ENCODE assay signal across 8 mouse cellular contexts in genomic region chr1:90588021-90588734, GRCm38 (mm10). TPM values are rescaled to one million over a fixed set of nuclear protein-coding genes. Genes with fewer than 3 reads are reported as not detected.
DNase-seq lines count a peak whose midpoint lies in the region; ATAC-seq lines count a peak whose summit lies in the region.

No protein-coding gene starts in this region.

- H3K4me2 ChIP-seq in neural tube, embryonic 15.5 days = no peak overlapping the region
- H3K4me2 ChIP-seq in midbrain, embryonic 16.5 days (ENCODE audit: low read length) = no peak overlapping the region
- H3K4me2 ChIP-seq in stomach, embryonic 14.5 days (replicated peaks; ENCODE audit: low read depth, low read length) = no peak overlapping the region

- H3K4me1 ChIP-seq in neural tube, embryonic 15.5 days = no peaks in the 10 kb centered on the region
- H3K4me1 ChIP-seq in midbrain, embryonic 16.5 days (ENCODE audit: control insufficient read depth, insufficient read depth, low read length) = no peaks in the 10 kb centered on the region
- H3K4me1 ChIP-seq in stomach, embryonic 14.5 days (ENCODE audit: control insufficient read depth, insufficient read depth, low read length) = 0 out of 2 replicates have a peak, but pooled peaks cover 2% of the 10 kb centered on the region

- peak; percentile 79 for DNase-seq in neural tube, embryonic 10.5 days (ENCODE audit: extremely low spot score, low spot score)
- peak; percentile 88 for DNase-seq in embryo, embryonic 11 days
- peak; percentile 61 to 83 for DNase-seq in kidney, adult 8-10 months
- DNase-seq in left cerebral cortex, postnatal 4 days = peak; percentile 84

- H3K9me3 ChIP-seq in neural tube, embryonic 15.5 days (replicated peaks) = no peaks in the 10 kb centered on the region
- H3K9me3 ChIP-seq in midbrain, embryonic 16.5 days (replicated peaks; ENCODE audit: control insufficient read depth, low read length, poor library complexity, severe bottlenecking) = no peaks in the 10 kb centered on the region
- H3K9me3 ChIP-seq in stomach, embryonic 14.5 days (ENCODE audit: control insufficient read depth, low read depth, low read length) = no peaks in the 10 kb centered on the region

- 57% methylated on average over 9 of the region's 9 CpGs for WGBS in neural tube, embryonic 15.5 days
- 63% methylated on average over 9 of the region's 9 CpGs for WGBS in midbrain, embryonic 16.5 days
- 58% methylated on average over 9 of the region's 9 CpGs for WGBS in stomach, embryonic 14.5 days

- intact Hi-C loops in left cerebral cortex, postnatal 4 days (cut with DNase I) = loop anchor here (2.0 to 10.0 kb wide), 3 partner anchors 233 to 527 kb away; no protein-coding TSS in a partner anchor

- no peak overlapping the region for H3K4me3 ChIP-seq in neural tube, embryonic 15.5 days (replicated peaks)
- no peak overlapping the region for H3K4me3 ChIP-seq in midbrain, embryonic 16.5 days (ENCODE audit: low read depth, low read length)
- no peak overlapping the region for H3K4me3 ChIP-seq in stomach, embryonic 14.5 days (ENCODE audit: low read depth, low read length)

- no peak overlapping the region for H3K27ac ChIP-seq in neural tube, embryonic 15.5 days (replicated peaks)
- H3K27ac ChIP-seq in midbrain, embryonic 16.5 days (ENCODE audit: low read length) = no peak overlapping the region
- H3K27ac ChIP-seq in stomach, embryonic 14.5 days (ENCODE audit: low read length) = no peak overlapping the region

- H3K27me3 ChIP-seq in neural tube, embryonic 15.5 days (replicated peaks) = peaks cover 9% of the 10 kb centered on the region; the same call in 1 of the 2 replicates
- no peaks in the 10 kb centered on the region; the same call in 1 of the 2 replicates for H3K27me3 ChIP-seq in midbrain, embryonic 16.5 days (ENCODE audit: control insufficient read depth, insufficient read depth, low read depth, low read length)
- no peaks in the 10 kb centered on the region for H3K27me3 ChIP-seq in stomach, embryonic 14.5 days (ENCODE audit: control insufficient read depth, insufficient read depth, low read length)

- ATAC-seq in neural tube, embryonic 15.5 days (ENCODE audit: low FRiP score) = no peak
- ATAC-seq in granulocyte monocyte progenitor cell, adult 5-6 weeks (replicated peaks; ENCODE audit: poor library complexity, severe bottlenecking) = peak; percentile 58; the same call in 1 of the 2 replicates
- ATAC-seq in midbrain, embryonic 16.5 days = peak; percentile 77
- ATAC-seq in stomach, embryonic 14.5 days (ENCODE audit: insufficient number of reproducible peaks, insufficient read depth, low FRiP score, low read depth) = 0 out of 2 replicates have a peak, but pooled peaks have one; percentile 54

- H3K36me3 ChIP-seq in neural tube, embryonic 15.5 days = no peaks in the 10 kb centered on the region
- H3K36me3 ChIP-seq in midbrain, embryonic 16.5 days (ENCODE audit: control insufficient read depth, insufficient read depth, low read length) = no peaks in the 10 kb centered on the region
- H3K36me3 ChIP-seq in stomach, embryonic 14.5 days (ENCODE audit: control insufficient read depth, insufficient read depth, low read length) = no peaks in the 10 kb centered on the region

- no peak overlapping the region for H3K9ac ChIP-seq in neural tube, embryonic 15.5 days (replicated peaks)
- H3K9ac ChIP-seq in midbrain, embryonic 16.5 days (ENCODE audit: low read depth, low read length) = no peak overlapping the region
- H3K9ac ChIP-seq in stomach, embryonic 14.5 days (replicated peaks; ENCODE audit: low read depth, low read length) = no peak overlapping the region

RNA-seq across cellular contexts. Expression of gene Cops8, which starts 14.6 kb away (rescaled TPM):
- 163 and 171 TPM in 2 replicates for polyA plus RNA-seq in neural tube, embryonic 15.5 days (2015; fragmentation: Nextera tagmentation; extraction: Ambion mirVana)
- 43.7 and 67.0 TPM in 2 replicates for total RNA-seq in granulocyte monocyte progenitor cell, adult 5-6 weeks (2014; fragmentation: Nextera tagmentation)
- total RNA-seq in granulocyte monocyte progenitor cell, adult 5-6 weeks (2017) = 81.2 and 90.1 TPM in 2 replicates
- 100 to 1,000 TPM; 100 to 117 TPM for total RNA-seq in left cerebral cortex, postnatal 4 days (2021)
- 164 and 187 TPM in 2 replicates for polyA plus RNA-seq in midbrain, embryonic 16.5 days (2015; fragmentation: Nextera tagmentation; extraction: Ambion mirVana)
- 147 and 165 TPM in 2 replicates for polyA plus RNA-seq in stomach, embryonic 14.5 days (2014; fragmentation: Nextera tagmentation; extraction: Ambion mirVana)
